Mouse (Mus musculus) megakaryocyte, embryonic 14.5 days (primary cell): ENCODE results near the gene Wdr66.

Experiments used
- FLI1 ChIP-seq: IDR thresholded peaks from 2 replicates; pipeline ENCODE4 v1.6.1; 2012; ENCODE audit warnings: low read length, inconsistent platforms, mixed read lengths
- GATA1 ChIP-seq: IDR thresholded peaks from 3 replicates; pipeline ENCODE4 v1.6.1; 2012; ENCODE audit warnings: mixed read lengths, low read length, inconsistent platforms, borderline replicate concordance

DNA sequence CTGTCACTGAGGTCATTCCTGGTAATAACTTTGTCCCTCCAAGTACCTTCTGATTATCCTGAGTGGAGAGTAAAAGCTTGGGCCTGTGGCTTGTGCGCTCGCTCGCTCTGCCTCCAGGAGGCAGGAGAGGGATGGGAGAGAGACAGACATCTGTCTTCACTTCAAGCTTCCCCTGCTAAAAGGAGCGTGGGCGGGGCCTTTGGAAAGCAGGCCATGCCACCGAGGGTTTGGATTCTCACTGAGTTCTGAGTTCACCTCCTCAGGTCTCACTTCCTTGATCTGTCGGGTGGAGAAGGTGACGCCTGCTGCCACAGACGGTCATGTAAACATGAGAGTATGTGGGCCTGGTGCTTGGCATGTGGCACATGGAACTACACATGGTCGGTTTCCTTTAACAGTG is 98.5 kb downstream of the Wdr66 start:
- TF ChIP-seq GATA1: no peak
- no peak for TF ChIP-seq FLI1
